Mouse (Mus musculus) limb, embryonic 15.5 days (tissue): Measurements from ENCODE around the gene Chid1. TPM values are rescaled to one million over a fixed set of nuclear protein-coding genes. Genes with fewer than 3 reads are reported as not detected.

Experiments
- ATAC-seq: fragments of 200-750 bp; cut with Nextera tagmentation; 2 replicates; pipeline ENCODE4 v1.8.0; 2017; ENCODE audit warnings: low read depth, moderate TSS enrichment; ENCODE audit not compliant: insufficient number of reproducible peaks, low FRiP score, low TSS enrichment
- H3K27ac ChIP-seq: fragments of 300-500 bp; sonication (generic); 2 replicates; pipeline ENCODE4 v1.5.1; 2015; ENCODE audit warnings: moderate library complexity, mild to moderate bottlenecking, inconsistent platforms
- H3K27me3 ChIP-seq: fragments of 300-500 bp; sonication (generic); 2 replicates; pipeline ENCODE4 v1.6.1; 2015; ENCODE audit warnings: inconsistent platforms
- H3K36me3 ChIP-seq: fragments of 300-500 bp; sonication (generic); 2 replicates; pipeline ENCODE4 v1.6.1; 2015; ENCODE audit warnings: inconsistent platforms
- H3K4me1 ChIP-seq: fragments of 300-500 bp; sonication (generic); 2 replicates; pipeline ENCODE4 v1.6.1; 2015; ENCODE audit warnings: inconsistent platforms
- H3K4me2 ChIP-seq: fragments of 300-500 bp; sonication (generic); 2 replicates; pipeline ENCODE4 v1.6.1; 2015; ENCODE audit warnings: mild to moderate bottlenecking, inconsistent platforms
- H3K4me3 ChIP-seq: fragments of 300-500 bp; sonication (generic); 2 replicates; pipeline ENCODE4 v1.5.1; 2015; ENCODE audit warnings: mild to moderate bottlenecking, inconsistent platforms
- H3K9ac ChIP-seq: fragments of 300-500 bp; sonication (generic); 2 replicates; pipeline ENCODE4 v1.6.1; 2015; ENCODE audit warnings: inconsistent platforms
- H3K9me3 ChIP-seq: fragments of 300-500 bp; sonication (generic); 2 replicates; pipeline ENCODE4 v1.6.1; 2016; ENCODE audit warnings: inconsistent platforms
- WGBS: fragments of 180-500 bp; shearing (Covaris S2); methylation state at CpG from one replicate; pipeline ENCODE4 v1.1.7; 2015; 5-methylcytosine and 5-hydroxymethylcytosine counted together
- polyA plus RNA-seq: library from polyadenylated mRNA; unstranded; fragments of >200 nt; fragmentation: Nextera tagmentation; extraction: Ambion mirVana; gene quantifications from 2 replicates; pipeline ENCODE4 v1.2.1, GENCODE M21; 2015

Chid1 gene
- polyA plus RNA-seq, 1 experiment from 2014 or later = 44.0 TPM

GRCm38 (mm10) chr7:141472763-141473162, 66.9 kb downstream of the Chid1 start:
- Histone ChIP-seq H3K4me2 (no peak overlapping the region), H3K36me3 (peaks cover 36% of the 10 kb centered on the region), H3K27me3 (no peaks in the 10 kb centered on the region), H3K9me3 (no peaks in the 10 kb centered on the region), H3K27ac (no peak overlapping the region), H3K9ac (no peak overlapping the region), H3K4me3 (no peak overlapping the region), H3K4me1 (peaks cover 63% of the 10 kb centered on the region)
- 77% methylated on average over 6 of the region's 6 CpGs for WGBS
- no peak for ATAC-seq

- WGBS = 85% methylated on average over 6 of the region's 6 CpGs
- H3K36me3 ChIP-seq = peaks cover 36% of the 10 kb centered on the region
- H3K27ac ChIP-seq = no peak overlapping the region
- H3K27me3 ChIP-seq = no peaks in the 10 kb centered on the region
- H3K4me2 ChIP-seq = no peak overlapping the region
- ATAC-seq = no peak
- peaks cover 62% of the 10 kb centered on the region for H3K4me1 ChIP-seq
- H3K4me3 ChIP-seq = no peak overlapping the region
- no peaks in the 10 kb centered on the region for H3K9me3 ChIP-seq
- H3K9ac ChIP-seq = no peak overlapping the region
Measured at GRCm38 (mm10) chr7:141472226-141472625, 67.4 kb downstream of the Chid1 start.

GRCm38 (mm10) chr7:141471236-141471635, 68.4 kb downstream of the Chid1 start:
- H3K4me1 ChIP-seq = peaks cover 60% of the 10 kb centered on the region
- H3K4me2 ChIP-seq = no peak overlapping the region

DNA sequence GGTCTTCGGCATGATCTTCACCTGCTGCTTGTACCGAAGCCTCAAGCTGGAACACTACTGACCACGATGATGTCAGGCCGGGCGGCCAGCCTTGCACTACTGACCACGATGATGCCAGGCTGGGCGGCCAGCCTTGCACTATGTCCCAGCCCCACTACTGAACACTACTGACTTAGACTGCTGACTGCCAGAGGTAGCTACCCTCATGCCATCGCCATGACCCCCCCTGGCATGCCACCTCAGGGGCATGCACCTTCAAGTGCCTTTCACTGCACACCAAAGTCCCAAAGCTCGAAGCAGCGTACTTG, 69.1 kb downstream of the Chid1 start:
- Histone ChIP-seq H3K9ac (no peak overlapping the region), H3K4me2 (no peak overlapping the region), H3K9me3 (no peaks in the 10 kb centered on the region), H3K27ac (no peak overlapping the region), H3K36me3 (peaks cover 36% of the 10 kb centered on the region), H3K4me3 (no peak overlapping the region), H3K4me1 (peaks cover 59% of the 10 kb centered on the region), H3K27me3 (peaks cover 1% of the 10 kb centered on the region; the same call in 1 of the 2 replicates)
- WGBS = 92% methylated on average over 10 of the region's 10 CpGs
- no peak for ATAC-seq

More at GRCm38 (mm10) chr7:141471236-141471635, 68.4 kb downstream of the Chid1 start:
- no peak for ATAC-seq
- Histone ChIP-seq H3K9me3 (no peaks in the 10 kb centered on the region), H3K27ac (no peak overlapping the region), H3K27me3 (no peaks in the 10 kb centered on the region), H3K9ac (no peak overlapping the region), H3K36me3 (peaks cover 36% of the 10 kb centered on the region), H3K4me3 (no peak overlapping the region)
- 70% methylated on average over 1 of the region's 1 CpGs for whole genome bisulfite sequencing

GRCm38 (mm10) chr7:141469901-141470636, 69.6 kb downstream of the Chid1 start:
- 88% methylated on average over 18 of the region's 18 CpGs for WGBS
- Histone ChIP-seq H3K4me1 (peaks cover 60% of the 10 kb centered on the region), H3K27me3 (peaks cover 4% of the 10 kb centered on the region; the same call in 1 of the 2 replicates), H3K4me3 (no peak overlapping the region), H3K9ac (no peak overlapping the region), H3K9me3 (no peaks in the 10 kb centered on the region), H3K4me2 (no peak overlapping the region), H3K36me3 (peaks cover 36% of the 10 kb centered on the region), H3K27ac (no peak overlapping the region)
- ATAC-seq = no peak

DNA sequence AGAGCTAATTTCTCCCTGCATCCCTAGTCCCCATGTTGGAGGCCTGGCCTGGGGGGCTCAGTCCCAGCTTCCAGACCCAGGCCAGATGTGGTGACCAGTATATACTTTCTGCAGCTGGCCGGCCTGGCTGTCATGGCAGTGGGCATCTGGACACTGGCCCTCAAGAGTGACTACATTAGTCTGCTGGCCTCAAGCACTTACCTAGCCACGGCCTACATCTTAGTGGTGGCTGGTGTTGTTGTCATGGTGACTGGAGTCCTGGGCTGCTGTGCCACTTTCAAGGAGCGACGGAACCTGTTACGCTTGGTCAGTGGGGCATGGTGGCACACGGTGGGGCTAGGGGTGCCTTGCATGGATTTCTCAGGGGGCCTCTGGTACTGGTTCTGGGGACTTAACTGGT, 70.3 kb downstream of the Chid1 start:
- H3K4me3 ChIP-seq = peak overlapping the region; percentile 73
- H3K9ac ChIP-seq = 0 out of 2 replicates have a peak overlapping the region, but pooled peaks have one; percentile 3
- peak overlapping the region; percentile 75 for H3K4me2 ChIP-seq
- peak overlapping the region; percentile 90 for H3K27ac ChIP-seq
- no peak for ATAC-seq
- peaks cover 11% of the 10 kb centered on the region for H3K27me3 ChIP-seq
- WGBS = 82% methylated on average over 6 of the region's 6 CpGs
- peaks cover 36% of the 10 kb centered on the region for H3K36me3 ChIP-seq
- H3K4me1 ChIP-seq = peaks cover 65% of the 10 kb centered on the region
- H3K9me3 ChIP-seq = no peaks in the 10 kb centered on the region

DNA sequence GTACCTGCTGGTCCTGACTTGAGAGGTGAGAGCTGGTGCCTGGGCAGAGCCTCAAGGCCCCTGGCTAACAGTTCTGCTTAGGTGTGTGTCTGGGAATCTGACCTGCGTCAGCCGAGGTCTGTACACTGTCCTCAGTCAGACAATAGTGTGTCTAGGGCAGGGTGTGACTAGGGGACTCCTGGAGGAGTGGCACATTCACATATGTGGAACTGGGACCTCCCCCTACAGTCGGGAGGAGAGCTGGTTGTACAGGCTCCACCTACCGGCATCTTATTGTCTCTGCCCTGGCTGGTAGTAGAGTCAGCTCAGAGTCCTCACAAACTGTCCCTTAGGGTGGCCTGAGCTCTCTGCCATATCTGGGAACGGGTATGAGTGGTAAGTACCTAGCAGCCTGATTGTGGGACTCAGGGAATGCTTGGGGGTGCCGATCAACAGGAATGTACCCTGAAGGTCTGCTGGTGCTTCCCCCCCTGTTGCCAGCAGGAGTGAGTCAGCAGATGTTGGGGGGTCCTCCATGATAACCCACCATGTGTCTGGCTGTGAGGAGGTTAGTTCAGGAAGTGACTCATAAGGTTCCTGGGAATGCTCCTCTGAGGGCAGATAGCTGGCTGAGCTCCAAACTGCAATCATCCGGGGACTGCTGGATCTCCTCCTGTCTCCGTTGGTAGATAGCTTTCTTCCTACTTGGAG, 71.0 kb downstream of the Chid1 start:
- H3K36me3 ChIP-seq = peaks cover 36% of the 10 kb centered on the region
- peak overlapping the region; percentile 90 for H3K27ac ChIP-seq
- no peaks in the 10 kb centered on the region for H3K9me3 ChIP-seq
- ATAC-seq = peak; percentile 31; the same call in 1 of the 2 replicates
- H3K4me2 ChIP-seq = peak overlapping the region; percentile 75
- H3K4me1 ChIP-seq = peaks cover 65% of the 10 kb centered on the region
- peak overlapping the region; percentile 73 for H3K4me3 ChIP-seq
- peak overlapping the region; percentile 74 for H3K9ac ChIP-seq
- peaks cover 18% of the 10 kb centered on the region for H3K27me3 ChIP-seq
- WGBS = 11% methylated on average over 8 of the region's 8 CpGs

DNA sequence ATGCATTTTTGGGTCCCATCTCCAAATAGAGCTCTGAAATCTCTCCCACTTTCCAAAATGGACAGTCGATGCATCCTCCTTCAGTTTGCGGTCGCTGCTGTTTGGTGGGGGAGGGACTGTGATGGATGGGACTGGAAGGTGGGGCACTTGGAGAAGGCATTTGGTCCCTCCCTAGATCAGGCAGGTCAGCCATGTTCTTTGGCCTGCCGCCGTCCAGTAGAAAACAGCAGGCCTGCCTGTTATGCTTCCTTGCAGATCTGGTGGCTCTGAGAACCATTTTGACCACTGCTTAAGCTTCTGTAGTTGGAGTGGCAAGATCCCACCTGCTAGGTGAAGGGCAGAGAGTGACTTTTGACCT, 71.5 kb downstream of the Chid1 start:
- peak overlapping the region; percentile 74 for H3K9ac ChIP-seq
- no peak for ATAC-seq
- peaks cover 64% of the 10 kb centered on the region for H3K4me1 ChIP-seq
- WGBS = 13% methylated on average over 5 of the region's 5 CpGs
- peak overlapping the region; percentile 73 for H3K4me3 ChIP-seq
- H3K4me2 ChIP-seq = peak overlapping the region; percentile 75
- no peaks in the 10 kb centered on the region for H3K9me3 ChIP-seq
- peaks cover 23% of the 10 kb centered on the region for H3K27me3 ChIP-seq
- H3K36me3 ChIP-seq = peaks cover 36% of the 10 kb centered on the region
- H3K27ac ChIP-seq = peak overlapping the region; percentile 90

GRCm38 (mm10) chr7:141467230-141468030, 72.2 kb downstream of the Chid1 start, which contains the start of gene Cd151:
Gene Cd151, plus strand, starts transcription at chr7:141467392.
- H3K4me2 ChIP-seq = peak within 1 kb of the TSS; percentile 75
- under 1% methylated on average over 52 of the region's 52 CpGs for WGBS
- ATAC-seq = peak; percentile 78
- peak within 1 kb of the TSS; percentile 74 for H3K9ac ChIP-seq
- peak within 1 kb of the TSS; percentile 73 for H3K4me3 ChIP-seq
- H3K27me3 ChIP-seq = peaks cover 29% of the 10 kb centered on the region
- peaks cover 31% of the 10 kb centered on the region for H3K36me3 ChIP-seq
- H3K9me3 ChIP-seq = no peaks in the 10 kb centered on the region
- H3K4me1 ChIP-seq = peaks cover 65% of the 10 kb centered on the region
- H3K27ac ChIP-seq = peak within 1 kb of the TSS; percentile 90

- ATAC-seq = no peak
- H3K36me3 ChIP-seq = peaks cover 25% of the 10 kb centered on the region
- H3K9ac ChIP-seq = no peak overlapping the region
- H3K4me3 ChIP-seq = peak overlapping the region; percentile 73
- peak overlapping the region; percentile 75 for H3K4me2 ChIP-seq
- H3K27me3 ChIP-seq = peaks cover 37% of the 10 kb centered on the region
- whole genome bisulfite sequencing = 50% methylated on average over 10 of the region's 10 CpGs
- no peaks in the 10 kb centered on the region for H3K9me3 ChIP-seq
- peaks cover 72% of the 10 kb centered on the region for H3K4me1 ChIP-seq
- H3K27ac ChIP-seq = peak overlapping the region; percentile 90; the same call in 1 of the 2 replicates
Measured at GRCm38 (mm10) chr7:141466607-141467148, 73.0 kb downstream of the Chid1 start.

GRCm38 (mm10) chr7:141466045-141466394, 73.6 kb downstream of the Chid1 start:
- peak overlapping the region; percentile 59 for H3K27ac ChIP-seq
- H3K9me3 ChIP-seq = no peaks in the 10 kb centered on the region
- peaks cover 77% of the 10 kb centered on the region for H3K4me1 ChIP-seq
- no peak for ATAC-seq
- 0 out of 2 replicates have a peak overlapping the region, but pooled peaks have one; percentile 44 for H3K4me2 ChIP-seq
- H3K9ac ChIP-seq = no peak overlapping the region
- no peak overlapping the region for H3K4me3 ChIP-seq
- WGBS = 74% methylated on average over 7 of the region's 7 CpGs
- H3K27me3 ChIP-seq = peaks cover 42% of the 10 kb centered on the region
- H3K36me3 ChIP-seq = peaks cover 19% of the 10 kb centered on the region
